Mouse (Mus musculus) thymus, postnatal 25 days (tissue): ENCODE results near the gene Plekha3.

Experiments used
- DNase-seq: peaks from one replicate; pipeline ENCODE4 v3.0.0; 2022

Gene Plekha3

DNA sequence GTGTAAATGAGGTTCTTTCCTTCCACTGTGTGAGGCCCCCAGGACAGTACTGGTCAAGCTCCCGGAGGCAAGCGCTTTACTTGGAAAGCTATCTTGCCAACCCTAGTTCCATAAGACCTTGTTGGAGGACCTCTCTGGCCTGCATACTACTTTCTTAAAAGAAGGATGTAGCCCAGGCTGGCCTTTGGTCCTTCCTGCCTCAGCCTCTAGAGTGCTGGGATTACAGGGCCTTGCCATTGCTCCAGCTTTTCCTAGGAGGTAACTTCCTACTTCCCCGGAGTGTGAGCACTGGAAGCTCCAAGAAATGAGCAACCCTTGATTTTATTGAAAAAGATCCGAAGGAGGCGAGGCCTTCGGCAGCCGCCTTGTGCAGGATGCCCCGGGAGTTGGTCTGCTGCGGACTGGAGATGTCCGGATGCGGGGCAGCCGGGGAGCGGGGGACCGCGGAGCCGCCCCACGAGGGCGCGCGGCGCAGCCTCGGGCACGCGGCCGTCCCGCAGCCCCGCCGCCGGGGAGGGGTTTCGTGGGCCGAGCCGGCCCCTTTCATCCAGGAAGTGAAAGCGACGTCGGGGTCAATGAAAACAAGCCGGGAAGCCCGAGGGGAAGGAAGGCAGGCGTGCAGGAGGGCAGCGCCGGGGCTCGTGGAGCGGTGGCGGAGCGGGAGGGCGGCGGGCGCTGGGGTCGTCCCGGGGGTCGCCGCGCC lies at the start of gene Plekha3:
Plekha3 (plus strand) TSS at position 557 of the 703 bp plus-strand sequence.
- DNase-seq: peak; percentile 78

GRCm38 (mm10) chr2:76630293-76630692 lies 44.8 kb upstream of the Plekha3 start:
- DNase-seq: no peak

DNA sequence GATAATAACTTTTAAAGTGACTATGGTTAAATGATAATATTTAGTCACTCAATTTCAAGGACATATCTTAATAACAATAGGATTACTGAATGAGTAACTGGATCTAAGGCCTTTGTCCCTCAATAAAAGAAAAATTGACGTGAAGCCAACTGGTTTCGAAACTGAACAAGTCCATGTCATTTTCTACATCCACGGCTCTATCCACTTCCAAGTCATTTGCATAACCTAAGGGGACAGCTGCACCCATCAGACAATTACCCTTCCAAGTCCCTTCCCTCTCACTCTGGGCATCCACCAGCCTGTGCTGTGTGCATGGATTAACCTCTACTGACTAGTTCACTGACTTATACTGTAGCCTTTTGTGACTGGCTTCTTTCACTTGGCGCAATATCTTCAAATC lies 43.5 kb upstream of the Plekha3 start:
- DNase-seq: no peak

- no peak for DNase-seq
These were observed 35.4 kb upstream of the Plekha3 start for GRCm38 (mm10) chr2:76639637-76640036.

GRCm38 (mm10) chr2:76643801-76644200 lies 31.3 kb upstream of the Plekha3 start:
- DNase-seq: no peak

- DNase-seq: peak; percentile 23
These were observed 27.6 kb upstream of the Plekha3 start for GRCm38 (mm10) chr2:76647441-76647869.

DNA sequence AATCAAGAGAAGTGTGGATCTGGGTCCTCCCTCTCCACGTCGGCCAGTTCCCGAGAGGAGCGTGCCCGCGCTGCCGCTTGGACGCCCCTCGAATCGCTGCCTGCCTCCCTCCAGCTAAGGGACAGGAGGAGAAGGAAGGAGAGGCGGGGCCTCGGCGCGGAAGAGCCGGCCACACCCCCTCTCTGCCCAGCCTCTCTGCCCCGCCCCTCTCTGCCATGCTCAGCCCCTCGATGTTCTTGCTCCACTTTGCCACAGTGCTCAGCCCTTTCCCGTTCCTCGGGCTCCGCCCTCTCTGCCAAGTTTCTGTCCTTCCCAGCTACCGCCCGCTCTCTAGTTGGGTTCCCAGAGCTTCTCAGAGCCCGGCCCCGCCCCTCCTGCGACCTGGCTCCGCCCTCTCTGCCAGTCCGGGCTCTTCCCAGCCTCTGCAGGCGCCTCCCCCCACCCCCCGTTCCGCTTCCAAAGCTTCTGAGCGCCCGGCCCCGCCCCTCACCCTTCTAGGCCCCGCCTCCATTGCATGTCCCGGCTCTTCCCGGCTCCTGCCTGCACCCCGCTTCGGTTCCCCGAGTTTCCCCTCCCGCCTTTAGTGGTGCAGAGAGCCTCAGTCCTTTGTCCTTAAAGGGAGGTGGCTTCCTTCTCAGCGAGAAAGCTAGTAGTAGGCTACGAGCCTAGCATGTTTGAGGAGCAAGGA lies 27.1 kb upstream of the Plekha3 start, which contains the start of the genes Prkra and Pjvk:
Prkra (minus strand) TSS at position 133 of the 688 bp plus-strand sequence.
Pjvk (plus strand) TSS at position 594 of the 688 bp plus-strand sequence.
- DNase-seq: peak; percentile 92

- DNase-seq: no peak
These were observed 26.4 kb upstream of the Plekha3 start for GRCm38 (mm10) chr2:76648666-76649141.

GRCm38 (mm10) chr2:76653070-76653469 lies 22.0 kb upstream of the Plekha3 start:
- no peak for DNase-seq

GRCm38 (mm10) chr2:76654646-76655045 lies 20.4 kb upstream of the Plekha3 start:
- DNase-seq: no peak

GRCm38 (mm10) chr2:76655444-76655843 lies 19.6 kb upstream of the Plekha3 start:
- no peak for DNase-seq

DNA sequence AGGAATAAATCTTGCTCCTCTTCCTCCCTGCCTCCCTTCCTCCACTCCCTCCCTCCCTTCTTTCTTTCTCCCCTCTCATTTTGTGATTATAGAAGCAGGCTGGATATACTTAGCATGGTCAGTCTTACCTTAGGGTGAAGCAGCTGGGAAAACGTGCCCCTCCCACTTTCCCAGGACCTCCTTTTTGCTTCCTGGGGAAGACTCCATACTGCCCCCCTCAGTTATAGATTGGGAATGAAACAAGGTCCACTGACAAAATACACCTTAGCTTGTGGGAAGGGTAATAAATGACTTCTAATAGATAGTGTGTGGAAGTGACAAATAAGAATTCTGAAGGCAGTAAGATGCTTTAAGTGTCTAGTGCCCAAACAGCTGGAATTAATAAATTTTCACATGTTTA lies 19.1 kb upstream of the Plekha3 start:
- no peak for DNase-seq

DNA sequence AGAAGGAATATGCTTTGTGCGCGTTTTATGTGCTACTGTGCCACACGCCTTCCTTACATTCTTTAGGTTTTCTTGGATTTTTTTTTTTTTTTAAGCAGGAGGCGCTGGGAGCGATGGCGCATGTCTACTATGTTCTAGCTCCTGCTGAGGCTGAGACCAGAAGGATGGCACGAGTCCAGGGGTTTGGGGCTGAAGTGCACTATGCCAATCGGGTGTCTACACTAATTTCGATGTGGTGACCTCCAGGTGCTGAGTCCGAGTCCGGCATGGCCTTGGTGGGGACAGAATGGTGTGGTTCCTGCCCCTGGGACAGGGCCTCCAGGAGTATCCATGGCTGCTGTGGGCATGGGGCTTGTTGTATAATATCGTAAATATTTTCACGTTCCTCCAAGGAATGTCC lies 16.5 kb upstream of the Plekha3 start:
- DNase-seq: no peak

- DNase-seq: no peak
These were observed 15.7 kb upstream of the Plekha3 start for GRCm38 (mm10) chr2:76659419-76659818.

DNA sequence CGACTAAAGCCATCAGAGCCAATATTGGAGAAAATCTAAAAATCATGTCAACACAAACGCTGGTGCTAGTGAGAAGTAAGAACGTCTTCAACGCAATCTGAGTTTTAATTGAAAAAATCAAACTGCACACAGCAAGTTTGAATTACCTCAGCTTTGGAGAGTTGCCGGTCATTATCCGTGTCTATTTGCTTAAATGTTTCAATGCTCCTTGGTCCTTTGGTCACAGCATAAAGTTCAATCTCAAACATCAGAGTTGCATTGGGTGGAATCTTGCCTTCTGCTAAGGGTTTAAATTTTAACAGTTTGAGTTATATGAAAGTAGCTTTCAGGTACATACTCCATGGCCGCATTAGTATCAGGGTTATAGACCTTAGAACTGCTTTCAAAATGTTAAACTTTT lies 9.6 kb upstream of the Plekha3 start:
- DNase-seq: no peak

DNA sequence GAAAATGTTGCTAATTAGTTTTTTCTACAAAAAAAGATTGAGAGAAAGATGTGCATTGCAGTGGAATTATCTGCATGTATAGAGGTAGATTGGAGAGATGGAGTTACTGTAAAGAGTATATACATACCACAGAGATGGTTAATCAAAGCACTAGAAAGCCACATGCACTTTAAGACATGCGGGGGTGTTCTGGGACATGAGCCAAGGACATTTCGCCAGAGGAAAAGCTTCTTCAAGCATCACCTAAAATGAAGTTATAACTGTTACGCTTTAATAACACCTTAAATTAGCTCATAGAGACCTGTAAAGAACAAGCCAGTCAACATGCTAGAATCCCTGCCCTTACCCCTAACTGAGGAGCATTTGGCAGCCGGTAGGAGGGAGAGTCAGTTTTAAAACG lies 7.9 kb upstream of the Plekha3 start:
- no peak for DNase-seq

DNA sequence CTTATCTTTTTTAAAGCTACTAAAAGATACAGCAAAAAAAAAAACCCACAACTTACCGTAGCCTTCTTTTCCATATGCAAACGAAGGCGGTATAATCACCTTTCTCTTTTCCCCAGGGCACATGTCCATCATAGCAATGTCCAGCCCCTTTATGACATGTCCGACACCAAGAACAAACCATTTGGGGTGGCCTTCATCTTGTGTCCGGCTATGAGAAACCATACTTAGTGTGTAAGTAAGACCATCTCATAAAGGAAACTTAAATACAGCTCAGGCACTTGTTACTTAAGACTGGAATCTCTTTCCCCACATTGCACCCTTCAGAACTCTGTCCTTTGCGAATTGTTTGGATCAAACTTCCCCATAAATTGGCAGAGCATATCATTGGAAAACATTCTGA lies 3.4 kb upstream of the Plekha3 start:
- DNase-seq: no peak

- DNase-seq: no peak
These were observed 2.8 kb upstream of the Plekha3 start for GRCm38 (mm10) chr2:76672134-76672745.

DNA sequence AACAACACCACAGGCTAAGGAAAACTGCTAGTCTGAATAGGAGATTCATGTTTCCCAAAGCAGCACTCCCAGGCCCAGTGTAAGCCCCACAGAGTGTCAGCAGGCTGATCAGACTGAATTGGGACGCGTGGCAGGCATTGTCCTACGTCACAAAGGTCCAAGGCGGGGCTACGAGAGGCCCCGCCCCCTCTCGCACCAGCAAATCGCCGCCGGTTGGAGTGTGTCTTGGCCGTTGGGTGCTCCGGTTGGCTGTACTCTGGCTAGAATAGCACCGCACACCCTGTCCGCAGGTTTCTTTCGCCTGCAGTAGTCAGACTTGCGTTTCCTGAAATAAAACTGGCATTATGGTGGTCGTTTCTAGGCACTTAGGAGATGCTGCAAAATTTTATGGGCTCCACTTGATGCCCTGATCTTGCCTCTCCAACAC lies 2.1 kb upstream of the Plekha3 start, which contains the start of gene Fkbp7:
Fkbp7 (minus strand) TSS at position 151 of the 427 bp plus-strand sequence.
- peak; percentile 88 for DNase-seq

DNA sequence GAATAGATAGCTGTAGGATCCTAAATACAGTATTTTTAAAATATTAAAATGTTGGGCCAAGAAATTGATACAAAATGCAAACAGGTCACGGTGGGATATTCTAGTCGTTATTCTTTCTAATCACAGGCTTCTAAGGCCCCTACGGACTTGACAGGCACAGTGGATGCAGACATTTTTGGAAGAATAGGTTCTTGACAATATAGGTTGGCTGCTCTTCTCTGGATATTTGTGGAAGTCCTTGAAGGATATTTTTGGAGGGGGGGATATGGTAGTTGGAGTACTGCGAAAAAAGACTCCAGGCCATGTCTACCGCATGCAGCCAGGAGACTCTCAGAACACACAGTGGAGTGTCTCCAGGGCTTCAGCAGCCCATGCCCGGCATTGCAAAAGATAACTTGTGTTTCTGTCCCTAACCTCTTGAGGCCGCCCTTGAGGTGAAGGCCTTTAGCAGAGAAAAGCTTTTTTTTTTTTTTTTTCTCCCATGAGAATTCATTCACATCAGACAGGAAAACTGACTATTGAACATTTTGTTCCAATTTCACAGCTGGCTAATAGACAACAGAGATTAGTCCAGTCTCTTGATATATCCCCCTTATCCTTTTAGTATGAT lies 1.5 kb upstream of the Plekha3 start:
- DNase-seq: peak; percentile 70

- peak; percentile 29 for DNase-seq
These were observed 370 bp downstream of the Plekha3 start for GRCm38 (mm10) chr2:76675451-76675850.

GRCm38 (mm10) chr2:76675949-76676348 lies 868 bp downstream of the Plekha3 start:
- no peak for DNase-seq
